Mouse (Mus musculus) C2C12 (cell line): ENCODE measurements around the gene Dtd2.

Experiments
- CEBPB ChIP-seq: IDR thresholded peaks from one replicate; pipeline ENCODE4 v1.6.1; 2011; ENCODE audit warnings: low read depth, mild to moderate bottlenecking, control low read depth, moderate library complexity
- CTCF ChIP-seq: IDR thresholded peaks from one replicate; pipeline ENCODE4 v1.5.1; 2011; ENCODE audit not compliant: control insufficient read depth, insufficient read depth, insufficient read length
- MAX ChIP-seq: IDR thresholded peaks from one replicate; pipeline ENCODE4 v1.6.1; 2011; ENCODE audit warnings: mild to moderate bottlenecking, control low read depth

DNA sequence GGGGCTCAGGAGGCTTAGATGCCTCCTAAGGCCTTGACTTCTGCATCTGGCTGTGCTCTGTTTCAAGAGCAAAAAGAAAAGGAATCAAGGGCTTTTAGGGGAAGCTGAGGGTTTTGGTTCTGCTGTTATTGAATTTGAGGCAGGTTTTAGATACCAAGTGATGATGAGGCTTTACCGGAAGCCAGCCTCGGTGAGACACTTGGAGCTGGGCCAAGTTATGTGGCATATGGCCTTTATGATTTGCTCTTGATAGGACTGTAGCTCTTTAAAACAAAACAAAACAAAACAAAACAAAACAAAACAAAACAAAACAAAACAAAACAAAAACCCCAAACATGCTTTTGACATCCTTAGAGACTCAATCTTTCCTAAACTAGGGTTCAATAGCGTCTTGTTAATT lies 28.7 kb upstream of the Dtd2 start:
- TF ChIP-seq CTCF (no peak), MAX (no peak), CEBPB (no peak)
